Mouse (Mus musculus) B cell, adult 67 days (primary cell): ENCODE measurements around the gene Ppp1r32. TPM values are rescaled to one million over a fixed set of nuclear protein-coding genes. Genes with fewer than 3 reads are reported as not detected.

Experiments
- total RNA-seq, 2 experiments: library from RNA; stranded (reverse); gene quantifications; 4 replicates each; pipeline ENCODE4 v1.2.4; 2023

Gene Ppp1r32
- 1 to 10 TPM; 2.7 to 4.8 TPM for total RNA-seq

GRCm38 (mm10) chr19:10482703-10483102, at the start of gene Ppp1r32:
Gene Ppp1r32, minus strand, starts transcription at chr19:10482928.

GRCm38 (mm10) chr19:10525910-10526309, 43.2 kb upstream of the Ppp1r32 start, which contains the start of gene Sdhaf2:
Gene Sdhaf2, minus strand, starts transcription at chr19:10526142.

GRCm38 (mm10) chr19:10525106-10525901, 42.6 kb upstream of the Ppp1r32 start, which contains the start of gene Cpsf7:
Gene Cpsf7, plus strand, starts transcription at chr19:10525266.

GRCm38 (mm10) chr19:10456752-10457483, 25.8 kb downstream of the Ppp1r32 start, which contains the start of gene Lrrc10b:
Gene Lrrc10b, minus strand, starts transcription at chr19:10457473.

Other genes starting within 250 kb of the Ppp1r32 start
- not detected for gene Myrf, start 242.2 kb downstream of the Ppp1r32 start, total RNA-seq
- gene Dagla, start 178.1 kb downstream of the Ppp1r32 start, total RNA-seq: not detected
- not detected for gene Syt7, start 93.8 kb downstream of the Ppp1r32 start, total RNA-seq
- gene Lrrc10b, start 25.5 kb downstream of the Ppp1r32 start, total RNA-seq: under 1 TPM; 0.41 to 0.77 TPM
- 100 to 1,000 TPM; 170 to 172 TPM for gene Cpsf7, start 42.3 kb upstream of the Ppp1r32 start, total RNA-seq
- gene Sdhaf2, start 43.2 kb upstream of the Ppp1r32 start, total RNA-seq: 10 to 100 TPM; 72.5 to 75.8 TPM
- gene Tmem216, start 73.3 kb upstream of the Ppp1r32 start, total RNA-seq: 10 to 100 TPM in 1 of 2 experiments, 1 to 10 TPM in 1; 9.9 to 10.0 TPM
- gene Cyb561a3, start 94.2 kb upstream of the Ppp1r32 start, total RNA-seq: 100 to 1,000 TPM; 218 to 256 TPM
- 10 to 100 TPM in 1 of 2 experiments, 1 to 10 TPM in 1; 9.7 to 11.2 TPM for gene Tmem138, start 94.4 kb upstream of the Ppp1r32 start, total RNA-seq
- gene Ddb1, start 122.4 kb upstream of the Ppp1r32 start, total RNA-seq: 100 to 1,000 TPM; 193 to 207 TPM
- gene Tkfc, start 122.7 kb upstream of the Ppp1r32 start, total RNA-seq: 1 to 10 TPM; 4.3 to 4.4 TPM
- gene Vwce, start 151.3 kb upstream of the Ppp1r32 start, total RNA-seq: 1 to 10 TPM; 1.2 to 1.7 TPM
- gene Pga5, start 195.1 kb upstream of the Ppp1r32 start, total RNA-seq: not detected
- gene Vps37c, start 205.8 kb upstream of the Ppp1r32 start, total RNA-seq: 10 to 100 TPM; 19.0 to 20.5 TPM